ENCODE assay signal across 8 mouse cellular contexts in genomic region chr1:135811016-135811646, GRCm38 (mm10). TPM values are rescaled to one million over a fixed set of nuclear protein-coding genes. Genes with fewer than 3 reads are reported as not detected.
DNase-seq lines count a peak whose midpoint lies in the region; ATAC-seq and TF ChIP-seq lines count a peak whose summit lies in the region.

No protein-coding gene starts in this region.

- WGBS in bone marrow, adult 2 months = 34% methylated on average over 7 of the region's 7 CpGs
- 31% methylated on average over 7 of the region's 7 CpGs for WGBS in heart, embryonic 15.5 days
- WGBS in lung, adult 2 months = 31% methylated on average over 7 of the region's 7 CpGs

- H3K36me3 ChIP-seq in heart, embryonic 15.5 days = peaks cover 39% of the 10 kb centered on the region

- no peaks in the 10 kb centered on the region for H3K9me3 ChIP-seq in heart, embryonic 15.5 days (replicated peaks)

- H3K4me2 ChIP-seq in heart, embryonic 15.5 days = no peak overlapping the region

- H3K27ac ChIP-seq in bone marrow, adult 2 months (ENCODE audit: control insufficient read depth, insufficient read depth, low read depth, low read length, poor library complexity) = no peak overlapping the region
- no peak overlapping the region for H3K27ac ChIP-seq in embryonic fibroblast, embryonic 13.5 days (ENCODE audit: insufficient read depth, low read length)
- H3K27ac ChIP-seq in heart, embryonic 15.5 days = peak overlapping the region; percentile 85

- TF ChIP-seq POLR2A in bone marrow, adult 2 months (IDR thresholded peaks at IDR 0.05; ENCODE audit: borderline replicate concordance, control insufficient read depth, low read depth, low read length) = no peak
- TF ChIP-seq POLR2A in embryonic fibroblast, embryonic 13.5 days (IDR thresholded peaks at IDR 0.05; ENCODE audit: low read depth, low read length) = no peak
- TF ChIP-seq POLR2A in lung, adult 2 months (IDR thresholded peaks at IDR 0.05; ENCODE audit: borderline replicate concordance, extremely low read depth, low read depth, low read length) = no peak

- no peak overlapping the region for H3K9ac ChIP-seq in heart, embryonic 15.5 days

- no peaks in the 10 kb centered on the region for H3K27me3 ChIP-seq in heart, embryonic 15.5 days

- H3K4me3 ChIP-seq in bone marrow, adult 2 months (replicated peaks; ENCODE audit: control insufficient read depth, low read depth, low read length) = no peak overlapping the region
- no peak overlapping the region for H3K4me3 ChIP-seq in embryonic fibroblast, embryonic 13.5 days (ENCODE audit: insufficient read depth, low read length)
- no peak overlapping the region for H3K4me3 ChIP-seq in heart, embryonic 15.5 days
- no peak overlapping the region for H3K4me3 ChIP-seq in lung, adult 2 months (replicated peaks; ENCODE audit: extremely low read depth, low read depth, low read length)

- peak; percentile 92 for TF ChIP-seq CTCF in bone marrow, adult 2 months (IDR thresholded peaks at IDR 0.05; ENCODE audit: control insufficient read depth, insufficient read depth, low read length)
- TF ChIP-seq CTCF in embryonic fibroblast, embryonic 13.5 days (IDR thresholded peaks at IDR 0.05; ENCODE audit: borderline replicate concordance, insufficient read depth, low read length) = peak; percentile 82
- TF ChIP-seq CTCF in lung, adult 2 months (IDR thresholded peaks at IDR 0.05; ENCODE audit: insufficient read depth, low read length) = peak; percentile 99

- ATAC-seq in heart, embryonic 15.5 days (replicated peaks; ENCODE audit: insufficient number of reproducible peaks, insufficient read depth, low FRiP score, low read depth) = peak; percentile 29; the same call in 1 of the 2 replicates

- peak; percentile 89 for DNase-seq in CD4-positive, CD25-positive, alpha-beta regulatory T cell, adult 2 months (ENCODE audit: low read depth, low spot score)
- peak; percentile 94 for DNase-seq in kidney, postnatal 10 days
- peak; percentile 86 for DNase-seq in lung, adult 2 months
- peak; percentile 44 for DNase-seq in ovary, adult 18-20 months (ENCODE audit: low spot score)
- DNase-seq in thymus, postnatal 0 days (ENCODE audit: low spot score) = peak; percentile 85

- no peaks in the 10 kb centered on the region for H3K4me1 ChIP-seq in bone marrow, adult 2 months (ENCODE audit: control insufficient read depth, insufficient read depth, low read length)
- no peaks in the 10 kb centered on the region for H3K4me1 ChIP-seq in embryonic fibroblast, embryonic 13.5 days (ENCODE audit: control insufficient read depth, insufficient read depth, low read length)
- H3K4me1 ChIP-seq in heart, embryonic 15.5 days (replicated peaks) = peaks cover 64% of the 10 kb centered on the region
- no peaks in the 10 kb centered on the region for H3K4me1 ChIP-seq in lung, adult 2 months (ENCODE audit: control insufficient read depth, insufficient read depth, low read length)

RNA-seq across cellular contexts. Expression of gene Lad1, which starts 7.3 kb away (rescaled TPM):
- polyA plus RNA-seq in bone marrow, adult 2 months (2011; ENCODE audit: insufficient read depth, insufficient read length, low replicate concordance, missing spikeins) = 0.77 TPM in 1 of 2 replicates, not detected in the other
- not detected in 2 replicates for polyA plus RNA-seq in embryonic fibroblast, embryonic 13.5 days (2011; ENCODE audit: insufficient read length, low read depth, missing spikeins)
- 3.2 and 5.8 TPM in 2 replicates for polyA plus RNA-seq in heart, embryonic 15.5 days (2015; fragmentation: Nextera tagmentation; extraction: Ambion mirVana)
- polyA plus RNA-seq in lung, adult 2 months (2012; rRNA removed) = 6.9 and 43.2 TPM in 2 replicates
- 12.1 and 12.5 TPM in 2 replicates for polyA plus RNA-seq in thymus, postnatal 0 days (2015; fragmentation: Nextera tagmentation; extraction: Ambion mirVana)

RNA-seq across cellular contexts. Expression of gene Tnnt2, which starts 25.0 kb away (rescaled TPM):
- polyA plus RNA-seq in bone marrow, adult 2 months (2011; ENCODE audit: insufficient read depth, insufficient read length, low replicate concordance, missing spikeins) = 0.99 and 2.6 TPM in 2 replicates
- 3.7 and 5.4 TPM in 2 replicates for polyA plus RNA-seq in embryonic fibroblast, embryonic 13.5 days (2011; ENCODE audit: insufficient read length, low read depth, missing spikeins)
- 7,410 and 9,283 TPM in 2 replicates for polyA plus RNA-seq in heart, embryonic 15.5 days (2015; fragmentation: Nextera tagmentation; extraction: Ambion mirVana)
- 31.3 and 74.6 TPM in 2 replicates for polyA plus RNA-seq in lung, adult 2 months (2012; rRNA removed)
- polyA plus RNA-seq in thymus, postnatal 0 days (2015; fragmentation: Nextera tagmentation; extraction: Ambion mirVana) = 3.2 and 3.6 TPM in 2 replicates

RNA-seq across cellular contexts. Expression of gene Tnni1, which starts 31.9 kb away (rescaled TPM):
- not detected in 2 replicates for polyA plus RNA-seq in bone marrow, adult 2 months (2011; ENCODE audit: insufficient read depth, insufficient read length, low replicate concordance, missing spikeins)
- 1.1 and 1.5 TPM in 2 replicates for polyA plus RNA-seq in embryonic fibroblast, embryonic 13.5 days (2011; ENCODE audit: insufficient read length, low read depth, missing spikeins)
- 3,693 and 4,133 TPM in 2 replicates for polyA plus RNA-seq in heart, embryonic 15.5 days (2015; fragmentation: Nextera tagmentation; extraction: Ambion mirVana)
- 0.26 and 1.5 TPM in 2 replicates for polyA plus RNA-seq in lung, adult 2 months (2012; rRNA removed)
- 7.5 and 7.9 TPM in 2 replicates for polyA plus RNA-seq in thymus, postnatal 0 days (2015; fragmentation: Nextera tagmentation; extraction: Ambion mirVana)

RNA-seq across cellular contexts. Expression of gene Phlda3, which starts 45.2 kb away (rescaled TPM):
- polyA plus RNA-seq in bone marrow, adult 2 months (2011; ENCODE audit: insufficient read depth, insufficient read length, low replicate concordance, missing spikeins) = 7.6 TPM in 1 of 2 replicates, not detected in the other
- polyA plus RNA-seq in embryonic fibroblast, embryonic 13.5 days (2011; ENCODE audit: insufficient read length, low read depth, missing spikeins) = 147 and 179 TPM in 2 replicates
- 70.5 and 85.0 TPM in 2 replicates for polyA plus RNA-seq in heart, embryonic 15.5 days (2015; fragmentation: Nextera tagmentation; extraction: Ambion mirVana)
- 98.6 and 156 TPM in 2 replicates for polyA plus RNA-seq in lung, adult 2 months (2012; rRNA removed)
- 46.0 and 46.5 TPM in 2 replicates for polyA plus RNA-seq in thymus, postnatal 0 days (2015; fragmentation: Nextera tagmentation; extraction: Ambion mirVana)

Comparison
In these comparisons a context has a peak if more than half of its experiments do, and no peak if none do; other contexts are left out.
1. DNase-seq: peak in every context shown above with its lines; median percentile 94 in kidney, postnatal 10 days; 89 in CD4-positive, CD25-positive, alpha-beta regulatory T cell, adult 2 months; 86 in lung, adult 2 months; 85 in thymus, postnatal 0 days; 44 in ovary, adult 18-20 months.
2. RNA of gene Tnnt2, which starts 25.0 kb away (polyA plus RNA-seq): 7,410 to 9,283 TPM in heart, embryonic 15.5 days; 31.3 to 74.6 TPM in lung, adult 2 months, 3.7 to 5.4 TPM in embryonic fibroblast, embryonic 13.5 days, 3.2 to 3.6 TPM in thymus, postnatal 0 days and 0.99 to 2.6 TPM in bone marrow, adult 2 months; every median in the first group is over 10 times any median in the second.
3. RNA of gene Tnni1, which starts 31.9 kb away (polyA plus RNA-seq): 3,693 to 4,133 TPM in heart, embryonic 15.5 days; 7.5 to 7.9 TPM in thymus, postnatal 0 days, 0.26 to 1.5 TPM in lung, adult 2 months, 1.1 to 1.5 TPM in embryonic fibroblast, embryonic 13.5 days and not detected in bone marrow, adult 2 months; every median in the first group is over 100 times any median in the second.
4. Peak in every context shown above with its lines, with median percentiles within 50 percentile points of each other: CTCF ChIP-seq.